Mouse (Mus musculus): ENCODE data around the gene Phpt1. TPM values are rescaled to one million over a fixed set of nuclear protein-coding genes. Genes with fewer than 3 reads are reported as not detected.

Phpt1 gene
- polyA plus RNA-seq, 1 experiment, result 94.2 TPM

DNA sequence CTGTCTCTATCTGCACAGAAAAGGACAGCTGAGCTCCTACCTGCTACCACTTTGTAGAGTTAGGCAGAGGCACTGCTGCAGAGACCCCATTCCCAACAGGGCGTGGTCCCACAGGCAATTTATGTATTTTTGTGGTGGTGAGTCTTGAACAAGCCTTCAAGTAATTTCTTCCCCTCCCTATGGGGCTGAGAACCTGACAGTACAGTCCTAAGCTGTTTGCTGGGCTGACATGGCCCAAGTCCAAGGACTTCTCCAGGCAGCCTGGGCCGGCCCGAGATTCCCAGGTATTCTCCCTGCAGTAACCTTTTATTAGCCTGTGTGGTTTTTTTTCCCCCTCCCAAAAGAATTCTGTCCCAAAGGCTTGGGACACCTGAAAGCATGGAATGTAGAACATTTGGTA is 9.1 kb upstream of the Phpt1 start:
- TF ChIP-seq MYOG (IDR thresholded peaks at IDR 0.05; ENCODE audit: control insufficient read depth, extremely low read depth, insufficient read length) (no peak), USF1 (IDR thresholded peaks at IDR 0.05; ENCODE audit: low read depth) (no peak), FOSL1 (IDR thresholded peaks at IDR 0.05; ENCODE audit: insufficient read depth, low read length, poor library complexity, severe bottlenecking) (no peak), CTCF (IDR thresholded peaks at IDR 0.05; ENCODE audit: control insufficient read depth, insufficient read depth, insufficient read length) (no peak), CEBPB (IDR thresholded peaks at IDR 0.05; ENCODE audit: low read depth) (no peak), MAX (IDR thresholded peaks at IDR 0.05) (no peak), MYOD1 (IDR thresholded peaks at IDR 0.05; ENCODE audit: control insufficient read depth, insufficient read length, low read depth) (no peak)
- no peak overlapping the region for H3K4me3 ChIP-seq (ENCODE audit: insufficient read depth, poor library complexity, severe bottlenecking)
- H3K79me3 ChIP-seq (ENCODE audit: low read depth), result no peaks in the 10 kb centered on the region
- H3K27me3 ChIP-seq (ENCODE audit: control insufficient read depth, insufficient read depth, insufficient read length), result no peaks in the 10 kb centered on the region
- no peaks in the 10 kb centered on the region for H3K79me2 ChIP-seq (ENCODE audit: control insufficient read depth, insufficient read depth)
- peaks cover 52% of the 10 kb centered on the region for H3K36me3 ChIP-seq (ENCODE audit: control insufficient read depth, insufficient read depth)
- no peak overlapping the region for H3ac ChIP-seq (ENCODE audit: control insufficient read depth, insufficient read length, low read depth)

DNA sequence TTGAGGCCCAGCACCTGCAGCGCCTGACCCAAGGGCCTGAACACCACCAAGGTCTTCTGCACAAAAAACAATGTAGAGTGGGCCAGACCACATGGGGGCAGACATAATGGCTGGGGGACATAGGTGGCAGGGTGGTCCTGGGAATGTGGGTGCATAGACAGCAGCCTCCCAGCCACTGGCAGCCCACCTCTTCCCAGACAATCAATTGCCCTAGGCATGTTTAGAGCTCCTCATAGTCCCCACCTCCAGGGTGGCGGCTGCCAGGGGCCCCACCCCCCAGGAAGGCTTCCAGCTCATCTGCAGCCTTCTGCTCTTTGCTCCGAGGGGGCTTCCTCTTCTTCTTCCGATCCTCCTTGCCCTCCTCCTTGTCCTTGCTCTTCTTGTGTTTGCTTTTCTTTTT is 8.5 kb upstream of the Phpt1 start:
- peaks cover 48% of the 10 kb centered on the region for H3K36me3 ChIP-seq (ENCODE audit: control insufficient read depth, insufficient read depth)
- TF ChIP-seq CEBPB (IDR thresholded peaks at IDR 0.05; ENCODE audit: low read depth) (no peak), USF1 (IDR thresholded peaks at IDR 0.05; ENCODE audit: low read depth) (no peak), CTCF (IDR thresholded peaks at IDR 0.05; ENCODE audit: control insufficient read depth, insufficient read depth, insufficient read length) (no peak), FOSL1 (IDR thresholded peaks at IDR 0.05; ENCODE audit: insufficient read depth, low read length, poor library complexity, severe bottlenecking) (no peak), MYOD1 (IDR thresholded peaks at IDR 0.05; ENCODE audit: control insufficient read depth, insufficient read length, low read depth) (no peak), MAX (IDR thresholded peaks at IDR 0.05) (no peak), MYOG (IDR thresholded peaks at IDR 0.05; ENCODE audit: control insufficient read depth, extremely low read depth, insufficient read length) (no peak)
- no peaks in the 10 kb centered on the region for H3K27me3 ChIP-seq (ENCODE audit: control insufficient read depth, insufficient read depth, insufficient read length)
- H3ac ChIP-seq (ENCODE audit: control insufficient read depth, insufficient read length, low read depth), result no peak overlapping the region
- no peaks in the 10 kb centered on the region for H3K79me2 ChIP-seq (ENCODE audit: control insufficient read depth, insufficient read depth)
- no peak overlapping the region for H3K4me3 ChIP-seq (ENCODE audit: insufficient read depth, poor library complexity, severe bottlenecking)
- no peaks in the 10 kb centered on the region for H3K79me3 ChIP-seq (ENCODE audit: low read depth)

DNA sequence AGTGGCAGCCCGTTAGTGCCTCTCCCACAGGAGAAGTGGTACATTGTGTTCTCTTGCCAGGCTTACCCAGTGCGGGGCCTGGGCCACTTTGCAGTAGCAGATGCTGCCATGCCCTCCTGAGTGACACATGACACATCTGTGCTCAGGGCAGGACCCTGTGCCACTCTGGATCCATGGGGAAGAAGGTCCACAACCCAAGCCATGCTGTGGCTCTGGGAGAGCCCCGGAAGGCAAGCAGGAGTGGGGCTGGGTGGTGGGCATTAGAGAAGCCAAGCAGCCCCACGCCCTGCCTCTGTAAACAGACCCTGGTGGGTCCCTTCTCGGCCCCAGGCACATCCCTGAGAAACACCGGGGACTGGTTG is 8.1 kb upstream of the Phpt1 start:
- H3K79me3 ChIP-seq (ENCODE audit: low read depth), result no peaks in the 10 kb centered on the region
- H3K36me3 ChIP-seq (ENCODE audit: control insufficient read depth, insufficient read depth), result peaks cover 43% of the 10 kb centered on the region
- H3K4me3 ChIP-seq (ENCODE audit: insufficient read depth, poor library complexity, severe bottlenecking), result no peak overlapping the region
- no peaks in the 10 kb centered on the region for H3K27me3 ChIP-seq (ENCODE audit: control insufficient read depth, insufficient read depth, insufficient read length)
- TF ChIP-seq CEBPB (IDR thresholded peaks at IDR 0.05; ENCODE audit: low read depth) (no peak), MYOG (IDR thresholded peaks at IDR 0.05; ENCODE audit: control insufficient read depth, extremely low read depth, insufficient read length) (no peak), MAX (IDR thresholded peaks at IDR 0.05) (no peak), FOSL1 (IDR thresholded peaks at IDR 0.05; ENCODE audit: insufficient read depth, low read length, poor library complexity, severe bottlenecking) (no peak), MYOD1 (IDR thresholded peaks at IDR 0.05; ENCODE audit: control insufficient read depth, insufficient read length, low read depth) (no peak), CTCF (IDR thresholded peaks at IDR 0.05; ENCODE audit: control insufficient read depth, insufficient read depth, insufficient read length) (no peak), USF1 (IDR thresholded peaks at IDR 0.05; ENCODE audit: low read depth) (no peak)
- no peaks in the 10 kb centered on the region for H3K79me2 ChIP-seq (ENCODE audit: control insufficient read depth, insufficient read depth)
- H3ac ChIP-seq (ENCODE audit: control insufficient read depth, insufficient read length, low read depth), result no peak overlapping the region

DNA sequence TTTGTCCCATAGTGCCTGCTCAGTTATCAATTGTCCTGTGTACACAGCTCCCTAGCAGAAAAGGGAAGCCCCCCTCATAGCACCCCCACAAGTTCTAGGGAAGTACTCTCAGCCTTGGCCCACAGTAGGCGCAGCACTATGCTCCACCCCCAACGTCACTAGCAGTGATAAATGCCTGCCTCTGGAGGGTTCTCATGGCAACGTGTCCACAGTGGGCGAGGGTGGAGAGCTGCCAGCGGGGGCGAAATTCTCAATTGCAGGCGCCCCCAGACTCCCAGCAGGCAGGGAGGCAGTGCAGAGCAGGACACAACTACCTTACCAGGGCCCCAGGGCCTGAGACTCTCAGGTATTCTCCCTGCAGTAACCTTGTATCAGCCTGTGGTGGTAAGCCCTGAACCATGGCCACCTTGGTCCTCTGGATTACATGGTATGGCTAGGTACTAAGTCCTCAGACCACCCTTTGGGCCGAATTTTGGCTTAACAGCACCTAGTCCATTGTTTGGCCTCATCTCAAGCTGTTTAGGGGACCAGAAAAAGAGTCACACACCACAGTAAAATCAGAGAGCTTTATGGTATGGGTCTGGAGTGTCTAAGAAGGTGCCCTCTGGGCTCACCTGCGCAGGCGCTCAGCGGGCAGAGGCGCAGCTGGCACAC is 7.6 kb upstream of the Phpt1 start:
- no peaks in the 10 kb centered on the region for H3K79me3 ChIP-seq (ENCODE audit: low read depth)
- peaks cover 38% of the 10 kb centered on the region for H3K36me3 ChIP-seq (ENCODE audit: control insufficient read depth, insufficient read depth)
- no peaks in the 10 kb centered on the region for H3K27me3 ChIP-seq (ENCODE audit: control insufficient read depth, insufficient read depth, insufficient read length)
- H3K4me3 ChIP-seq (ENCODE audit: insufficient read depth, poor library complexity, severe bottlenecking), result no peak overlapping the region
- no peaks in the 10 kb centered on the region for H3K79me2 ChIP-seq (ENCODE audit: control insufficient read depth, insufficient read depth)
- TF ChIP-seq FOSL1 (IDR thresholded peaks at IDR 0.05; ENCODE audit: insufficient read depth, low read length, poor library complexity, severe bottlenecking), result no peak
- TF ChIP-seq MAX (IDR thresholded peaks at IDR 0.05), result no peak
- TF ChIP-seq CTCF (IDR thresholded peaks at IDR 0.05; ENCODE audit: control insufficient read depth, insufficient read depth, insufficient read length), result no peak
- no peak for TF ChIP-seq MYOG (IDR thresholded peaks at IDR 0.05; ENCODE audit: control insufficient read depth, extremely low read depth, insufficient read length)
- TF ChIP-seq CEBPB (IDR thresholded peaks at IDR 0.05; ENCODE audit: low read depth), result no peak
- no peak for TF ChIP-seq MYOD1 (IDR thresholded peaks at IDR 0.05; ENCODE audit: control insufficient read depth, insufficient read length, low read depth)
- no peak for TF ChIP-seq USF1 (IDR thresholded peaks at IDR 0.05; ENCODE audit: low read depth)
- no peak overlapping the region for H3ac ChIP-seq (ENCODE audit: control insufficient read depth, insufficient read length, low read depth)

DNA sequence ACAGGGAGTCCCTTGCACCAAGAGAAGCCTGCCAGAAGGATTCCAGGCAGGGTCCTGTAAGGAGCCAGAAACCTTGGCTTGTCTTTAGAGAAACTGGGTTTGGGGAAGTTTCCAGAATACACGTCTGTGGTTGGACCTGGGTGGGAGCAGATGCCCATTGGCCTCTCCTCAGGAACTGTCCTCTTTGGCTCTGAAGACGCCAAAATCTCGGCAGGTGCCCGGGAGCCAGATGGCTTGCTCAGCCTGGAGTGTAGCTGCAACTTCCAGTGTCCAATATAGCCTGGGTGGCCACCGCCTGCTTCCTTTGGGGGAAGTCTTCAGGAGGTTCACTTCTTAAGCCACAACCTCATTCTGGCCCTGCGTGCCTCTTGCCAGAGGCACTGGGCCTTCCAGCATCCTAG is 6.9 kb upstream of the Phpt1 start:
- TF ChIP-seq CTCF (IDR thresholded peaks at IDR 0.05; ENCODE audit: control insufficient read depth, insufficient read depth, insufficient read length) (no peak), FOSL1 (IDR thresholded peaks at IDR 0.05; ENCODE audit: insufficient read depth, low read length, poor library complexity, severe bottlenecking) (no peak), USF1 (IDR thresholded peaks at IDR 0.05; ENCODE audit: low read depth) (no peak), MYOD1 (IDR thresholded peaks at IDR 0.05; ENCODE audit: control insufficient read depth, insufficient read length, low read depth) (no peak), MAX (IDR thresholded peaks at IDR 0.05) (no peak), MYOG (IDR thresholded peaks at IDR 0.05; ENCODE audit: control insufficient read depth, extremely low read depth, insufficient read length) (no peak), CEBPB (IDR thresholded peaks at IDR 0.05; ENCODE audit: low read depth) (no peak)
- no peaks in the 10 kb centered on the region for H3K79me3 ChIP-seq (ENCODE audit: low read depth)
- no peak overlapping the region for H3ac ChIP-seq (ENCODE audit: control insufficient read depth, insufficient read length, low read depth)
- H3K79me2 ChIP-seq (ENCODE audit: control insufficient read depth, insufficient read depth), result no peaks in the 10 kb centered on the region
- peaks cover 35% of the 10 kb centered on the region for H3K36me3 ChIP-seq (ENCODE audit: control insufficient read depth, insufficient read depth)
- H3K4me3 ChIP-seq (ENCODE audit: insufficient read depth, poor library complexity, severe bottlenecking), result no peak overlapping the region
- H3K27me3 ChIP-seq (ENCODE audit: control insufficient read depth, insufficient read depth, insufficient read length), result no peaks in the 10 kb centered on the region
